ENCODE assay signal across 14 mouse cellular contexts in genomic region chr6:31587655-31588054, GRCm38 (mm10). TPM values are rescaled to one million over a fixed set of nuclear protein-coding genes. Genes with fewer than 3 reads are reported as not detected.
DNase-seq lines count a peak whose midpoint lies in the region; ATAC-seq and TF ChIP-seq lines count a peak whose summit lies in the region.
"Had no signal": no experiment of that assay in that cellular context is flagged by ENCODE, and none has a peak within 500 bp of the region (broad histone marks: within the 10 kb centered on the region; RNA-seq: fewer than 3 reads in every experiment).

No protein-coding gene starts in this region.

- no peak overlapping the region for H3K4me3 ChIP-seq in gastrocnemius, adult 2 months
- H3K4me3 ChIP-seq in stomach, embryonic 14.5 days (ENCODE audit: low read depth, low read length): no peak overlapping the region
- no peak overlapping the region for H3K4me3 ChIP-seq in stomach, postnatal 0 days (ENCODE audit: low read depth, low read length)
- no peak overlapping the region for H3K4me3 ChIP-seq in lung, embryonic 14.5 days (ENCODE audit: low read depth, low read length)
- H3K4me3 ChIP-seq: forebrain, embryonic 13.5 days had no signal

- H3K36me3 ChIP-seq in stomach, embryonic 14.5 days (ENCODE audit: control insufficient read depth, insufficient read depth, low read length): no peaks in the 10 kb centered on the region
- H3K36me3 ChIP-seq in stomach, postnatal 0 days (ENCODE audit: control insufficient read depth, insufficient read depth, low read length): no peaks in the 10 kb centered on the region
- no peaks in the 10 kb centered on the region for H3K36me3 ChIP-seq in lung, embryonic 14.5 days (ENCODE audit: insufficient read depth)

- no peaks in the 10 kb centered on the region for H3K9me3 ChIP-seq in stomach, embryonic 14.5 days (ENCODE audit: control insufficient read depth, low read depth, low read length)
- H3K9me3 ChIP-seq in stomach, postnatal 0 days (ENCODE audit: control insufficient read depth, low read length): no peaks in the 10 kb centered on the region
- no peaks in the 10 kb centered on the region for H3K9me3 ChIP-seq in lung, embryonic 14.5 days (ENCODE audit: low read depth, low read length)
- H3K9me3 ChIP-seq: forebrain, embryonic 13.5 days had no signal

- no peak for TF ChIP-seq CTCF in gastrocnemius, adult 2 months (IDR thresholded peaks at IDR 0.05)
- TF ChIP-seq CTCF in stomach, postnatal 0 days (IDR thresholded peaks at IDR 0.05; ENCODE audit: low read depth): no peak
- no peak for TF ChIP-seq CTCF in lung, embryonic 14.5 days (IDR thresholded peaks at IDR 0.05; ENCODE audit: low read depth)

- WGBS in stomach, embryonic 14.5 days: 34% methylated on average over 4 of the region's 4 CpGs
- 52% methylated on average over 4 of the region's 4 CpGs for WGBS in stomach, postnatal 0 days
- WGBS in lung, embryonic 14.5 days: 24% methylated on average over 4 of the region's 4 CpGs

- no peak overlapping the region for H3K4me2 ChIP-seq in stomach, embryonic 14.5 days (replicated peaks; ENCODE audit: low read depth, low read length)
- H3K4me2 ChIP-seq in stomach, postnatal 0 days (replicated peaks; ENCODE audit: low read depth): no peak overlapping the region
- no peak overlapping the region for H3K4me2 ChIP-seq in lung, embryonic 14.5 days
- H3K4me2 ChIP-seq: forebrain, embryonic 13.5 days had no signal

- H3K27me3 ChIP-seq in stomach, embryonic 14.5 days (ENCODE audit: control insufficient read depth, insufficient read depth, low read length): no peaks in the 10 kb centered on the region
- H3K27me3 ChIP-seq in stomach, postnatal 0 days (ENCODE audit: control insufficient read depth, insufficient read depth, low read length): no peaks in the 10 kb centered on the region
- H3K27me3 ChIP-seq in lung, embryonic 14.5 days (ENCODE audit: insufficient read depth, low read length): no peaks in the 10 kb centered on the region
- H3K27me3 ChIP-seq: forebrain, embryonic 13.5 days; Patski had no signal

- peak overlapping the region; percentile 24; the same call in 1 of the 2 replicates for H3K27ac ChIP-seq in gastrocnemius, adult 2 months
- no peak overlapping the region for H3K27ac ChIP-seq in stomach, embryonic 14.5 days (ENCODE audit: low read length)
- H3K27ac ChIP-seq in stomach, postnatal 0 days (replicated peaks): no peak overlapping the region
- H3K27ac ChIP-seq in lung, embryonic 14.5 days (ENCODE audit: low read depth): no peak overlapping the region
- H3K27ac ChIP-seq: forebrain, embryonic 13.5 days had no signal

- no peak overlapping the region for H3K9ac ChIP-seq in stomach, embryonic 14.5 days (replicated peaks; ENCODE audit: low read depth, low read length)
- no peak overlapping the region for H3K9ac ChIP-seq in stomach, postnatal 0 days (ENCODE audit: low read length)
- H3K9ac ChIP-seq in lung, embryonic 14.5 days: no peak overlapping the region
- H3K9ac ChIP-seq: forebrain, embryonic 13.5 days had no signal

- 0 out of 2 replicates have a peak, but pooled peaks cover 3% of the 10 kb centered on the region for H3K4me1 ChIP-seq in stomach, embryonic 14.5 days (ENCODE audit: control insufficient read depth, insufficient read depth, low read length)
- H3K4me1 ChIP-seq in stomach, postnatal 0 days (replicated peaks; ENCODE audit: control insufficient read depth, insufficient read depth): 0 out of 2 replicates have a peak, but pooled peaks cover 4% of the 10 kb centered on the region
- peaks cover 11% of the 10 kb centered on the region for H3K4me1 ChIP-seq in lung, embryonic 14.5 days (ENCODE audit: insufficient read depth)

- intact Hi-C loops in gastrocnemius, adult 2 months (cut with DNase I): no loop called here

- ATAC-seq in stomach, embryonic 14.5 days (ENCODE audit: insufficient number of reproducible peaks, insufficient read depth, low FRiP score, low read depth): peak; percentile 81; the same call in 1 of the 2 replicates
- ATAC-seq in stomach, postnatal 0 days (ENCODE audit: low FRiP score, low TSS enrichment): no peak
- peak; percentile 60 for ATAC-seq in lung, embryonic 14.5 days (ENCODE audit: insufficient read depth)
- no peak for ATAC-seq in granulocyte monocyte progenitor cell, adult 5-6 weeks (replicated peaks; ENCODE audit: poor library complexity, severe bottlenecking)
- ATAC-seq: forebrain, embryonic 13.5 days; hindbrain, embryonic 16.5 days; Patski had no signal

- no peak for DNase-seq in gastrocnemius, adult 2 months
- no peak for DNase-seq in gastrocnemius, postnatal 10 days
- no peak for DNase-seq in stomach, postnatal 0 days (ENCODE audit: low spot score)
- DNase-seq in lung, embryonic 14.5 days: no peak
- no peak for DNase-seq in urinary bladder, adult 2 months (ENCODE audit: low spot score)
- DNase-seq in neural tube, embryonic 10.5 days (ENCODE audit: extremely low spot score, low spot score): no peak
- DNase-seq: adrenal gland, adult 8-10 months; kidney, postnatal 4 days; right cerebral cortex, adult 18-20 months had no signal

- no peak for TF ChIP-seq EP300 in stomach, postnatal 0 days (optimal IDR thresholded peaks at IDR 0.05)

RNA-seq across cellular contexts. Expression of gene Podxl, which starts 23.9 kb away (rescaled TPM):
- total RNA-seq in gastrocnemius, adult 2 months (2021): 10 to 100 TPM; 22.0 to 31.9 TPM
- 10 to 100 TPM; 24.2 to 28.3 TPM for total RNA-seq in gastrocnemius, postnatal 10 days (2021)
- polyA plus RNA-seq in stomach, embryonic 14.5 days (2014; fragmentation: Nextera tagmentation; extraction: Ambion mirVana): 20.8 and 23.6 TPM in 2 replicates
- 6.6 and 6.7 TPM in 2 replicates for polyA plus RNA-seq in stomach, postnatal 0 days (2015; fragmentation: Nextera tagmentation; extraction: Ambion mirVana)
- polyA plus RNA-seq in lung, embryonic 14.5 days (2014; fragmentation: Nextera tagmentation; extraction: Ambion mirVana): 28.9 and 29.7 TPM in 2 replicates
- not detected in 2 replicates for total RNA-seq in granulocyte monocyte progenitor cell, adult 5-6 weeks (2014; fragmentation: Nextera tagmentation)
- 0.05 TPM in 1 of 2 replicates, not detected in the other for total RNA-seq in granulocyte monocyte progenitor cell, adult 5-6 weeks (2017)
- 23.1 and 32.5 TPM in 2 replicates for polyA plus RNA-seq in urinary bladder, adult 2 months (2012; rRNA removed)

Comparison
In these comparisons a context has a peak if more than half of its experiments do, and no peak if none do; other contexts are left out.
1. ATAC-seq: peak in stomach, embryonic 14.5 days (single experiment) and lung, embryonic 14.5 days (single experiment); none in stomach, postnatal 0 days (single experiment) and granulocyte monocyte progenitor cell, adult 5-6 weeks (single experiment).